Mouse (Mus musculus) ovary, adult 18-20 months (tissue): Measurements from ENCODE around the gene Gm6351.
"Not testable (repeated sequence)": the region's sequence is repeated elsewhere in the genome, so short reads cannot be mapped to it uniquely, and the experiment has no call there.

ENCODE experiments used
- DNase-seq: peaks from one replicate; pipeline ENCODE4 v3.0.0; 2022; ENCODE audit warnings: low spot score, mixed read lengths

Gene Gm6351

GRCm38 (mm10) chr5:94076085-94076484 is at the start of gene Gm6351:
TSS of gene Gm6351 (plus strand) at chr5:94076385.
- DNase-seq: not testable (repeated sequence)

GRCm38 (mm10) chr5:94070445-94070844 is 5.7 kb upstream of the Gm6351 start, which contains the start of gene BC061212:
TSS of gene BC061212 (minus strand) at chr5:94070545.
- DNase-seq: not testable (repeated sequence)
